ENCODE assay signal across 15 mouse cellular contexts in the genomic region with DNA sequence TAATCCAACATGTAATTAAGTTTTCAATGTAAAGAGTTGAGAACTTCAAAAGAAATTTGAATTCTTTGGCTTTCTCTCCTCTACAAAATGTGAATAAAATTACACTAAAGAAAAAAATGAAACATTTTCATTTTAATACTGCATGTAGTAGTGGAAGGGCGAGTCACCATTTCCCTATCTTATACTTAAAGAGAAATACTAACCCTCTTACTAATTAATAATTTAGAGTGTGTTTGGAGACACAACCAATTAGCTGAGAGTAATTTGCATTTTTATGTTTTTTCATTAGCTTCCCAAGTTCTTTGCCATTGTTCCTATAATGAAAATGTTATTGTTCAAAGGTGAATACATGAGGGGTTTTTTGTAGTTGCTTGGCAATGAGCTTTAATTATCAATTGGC.
"Had no signal": no experiment of that assay in that cellular context is flagged by ENCODE, and none has a peak within 500 bp of the region (broad histone marks: within the 10 kb centered on the region; RNA-seq: fewer than 3 reads in every experiment).

No protein-coding gene starts in this region.

- H3K4me1 ChIP-seq: neural tube, embryonic 12.5 days; stomach, embryonic 15.5 days had no signal

- H3K36me3 ChIP-seq: neural tube, embryonic 12.5 days; stomach, embryonic 15.5 days had no signal

- H3K27ac ChIP-seq: neural tube, embryonic 12.5 days; stomach, embryonic 15.5 days; stomach, postnatal 0 days had no signal

- H3K27me3 ChIP-seq: neural tube, embryonic 12.5 days; stomach, embryonic 15.5 days had no signal

- DNase-seq: retina, postnatal 1 day; right cerebral cortex, adult 18-20 months; right cerebral cortex, postnatal 14 days; right cerebral cortex, postnatal 25 days; right cerebral cortex, postnatal 4 days; spleen, adult 18-20 months; thymus, adult 18-20 months; thymus, adult 2 months; thymus, postnatal 14 days; thymus, postnatal 25 days; thymus, postnatal 36 days; thymus, postnatal 4 days had no signal

- H3K9me3 ChIP-seq: neural tube, embryonic 12.5 days; stomach, embryonic 15.5 days had no signal

- H3K9ac ChIP-seq: neural tube, embryonic 12.5 days; stomach, embryonic 15.5 days had no signal

- H3K4me3 ChIP-seq: neural tube, embryonic 12.5 days; stomach, embryonic 15.5 days had no signal

- H3K4me2 ChIP-seq: neural tube, embryonic 12.5 days; stomach, embryonic 15.5 days had no signal
